Mouse (Mus musculus): ENCODE results near the gene Gm4553.
"Not testable (repeated sequence)": the region's sequence is repeated elsewhere in the genome, so short reads cannot be mapped to it uniquely, and the experiment has no call there.

The Gm4553 gene

DNA sequence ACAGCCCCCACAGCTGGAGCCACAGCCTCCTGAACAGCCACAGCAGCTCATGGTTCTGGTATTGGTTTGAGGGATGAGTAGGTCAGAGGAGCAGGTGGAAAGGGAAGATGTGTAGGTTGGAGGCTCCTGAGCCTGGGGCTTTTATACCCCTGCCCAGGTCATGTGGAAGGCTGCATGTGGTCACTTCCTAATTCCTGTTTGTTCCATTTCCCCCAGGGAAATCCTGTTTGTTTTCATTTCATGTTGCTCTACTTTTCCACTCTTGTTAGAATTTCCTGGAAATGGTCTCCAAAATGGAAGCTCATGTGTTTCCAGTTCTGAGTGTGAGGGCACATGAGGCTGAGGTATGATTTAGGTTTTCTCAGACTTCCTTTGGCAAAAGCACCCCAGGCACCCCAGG, at the start of gene Gm4553:
TSS of gene Gm4553 (minus strand) at position 101 of the 400 bp plus-strand sequence.
- DNase-seq (ENCODE audit: low spot score) = not testable (repeated sequence)

DNA sequence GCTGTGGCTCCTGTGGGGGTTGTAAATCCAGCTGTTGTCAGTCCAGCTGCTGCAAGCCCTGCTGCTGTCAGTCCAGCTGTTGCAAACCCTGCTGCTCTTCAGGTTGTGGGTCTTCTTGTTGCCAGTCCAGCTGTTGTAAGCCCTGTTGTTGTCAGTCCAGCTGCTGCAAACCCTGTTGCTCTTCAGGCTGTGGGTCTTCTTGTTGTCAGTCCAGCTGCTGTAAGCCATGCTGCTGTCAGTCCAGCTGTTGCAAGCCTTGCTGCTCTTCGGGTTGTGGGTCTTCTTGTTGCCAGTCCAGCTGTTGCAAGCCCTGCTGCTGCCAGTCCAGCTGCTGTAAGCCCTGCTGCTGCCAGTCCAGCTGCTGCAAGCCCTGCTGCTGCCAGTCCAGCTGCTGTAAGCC, 46.6 kb upstream of the Gm4553 start:
- not testable (repeated sequence) for DNase-seq (ENCODE audit: low spot score)

DNA sequence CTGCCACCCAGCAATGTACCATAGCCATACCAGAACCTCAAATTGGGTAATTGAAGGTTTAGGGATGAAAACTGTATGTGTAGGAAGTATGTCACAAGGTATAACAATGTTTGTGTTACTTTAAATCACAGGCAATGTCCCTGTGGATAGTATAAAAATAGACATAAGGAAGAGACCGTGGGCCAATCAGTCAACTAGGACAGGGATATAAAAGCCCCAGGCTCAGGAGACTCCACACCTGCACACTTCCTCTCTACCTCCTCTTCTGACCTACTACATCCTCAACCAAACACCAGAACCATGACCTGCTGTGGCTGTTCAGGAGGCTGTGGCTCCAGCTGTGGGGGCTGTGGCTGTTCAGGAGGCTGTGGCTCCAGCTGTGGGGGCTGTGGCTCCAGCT, 46.0 kb upstream of the Gm4553 start, which contains the start of gene Gm7579:
TSS of gene Gm7579 (plus strand) at position 301 of the 400 bp plus-strand sequence.
- no peak for DNase-seq (ENCODE audit: low spot score)

DNA sequence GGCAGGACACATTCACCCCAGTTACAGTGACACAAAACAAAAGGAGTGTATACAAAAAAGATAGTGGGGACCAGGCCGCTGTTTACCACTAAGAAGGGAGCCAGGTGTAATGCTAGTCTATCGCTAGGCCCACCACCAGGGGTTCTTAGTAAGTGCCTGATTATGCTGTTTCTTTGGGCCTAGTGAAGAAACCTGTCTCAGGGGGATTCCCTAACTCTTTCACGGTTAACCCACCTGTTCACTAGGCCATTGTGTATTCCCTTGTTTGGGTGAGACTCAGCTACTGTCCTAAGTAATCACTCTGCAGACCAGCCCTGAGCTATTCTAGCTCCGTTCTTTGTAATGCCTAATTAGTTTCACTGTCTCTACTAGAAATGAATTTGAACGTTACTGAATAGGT, 41.4 kb upstream of the Gm4553 start:
- not testable (repeated sequence) for DNase-seq (ENCODE audit: low spot score)

DNA sequence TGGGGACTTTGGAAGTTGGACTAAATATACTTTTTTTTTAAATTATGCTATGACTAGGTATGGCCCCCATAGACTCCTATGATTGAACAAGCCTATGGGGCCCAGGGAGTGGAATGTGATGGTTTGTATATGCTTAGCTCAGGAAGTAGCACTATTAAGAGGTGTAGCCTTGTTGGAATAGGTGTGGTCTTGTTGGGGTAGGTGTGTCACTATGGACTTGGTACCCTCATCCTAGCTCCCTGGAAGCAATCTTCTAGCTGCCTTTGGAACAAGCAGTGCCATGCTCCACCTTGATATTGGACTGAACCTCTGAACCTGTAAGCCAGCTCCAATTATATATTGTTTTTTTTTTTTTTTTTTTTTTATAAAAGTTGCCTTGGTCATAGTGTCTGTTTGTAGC, 39.9 kb upstream of the Gm4553 start:
- DNase-seq (ENCODE audit: low spot score) = no peak

DNA sequence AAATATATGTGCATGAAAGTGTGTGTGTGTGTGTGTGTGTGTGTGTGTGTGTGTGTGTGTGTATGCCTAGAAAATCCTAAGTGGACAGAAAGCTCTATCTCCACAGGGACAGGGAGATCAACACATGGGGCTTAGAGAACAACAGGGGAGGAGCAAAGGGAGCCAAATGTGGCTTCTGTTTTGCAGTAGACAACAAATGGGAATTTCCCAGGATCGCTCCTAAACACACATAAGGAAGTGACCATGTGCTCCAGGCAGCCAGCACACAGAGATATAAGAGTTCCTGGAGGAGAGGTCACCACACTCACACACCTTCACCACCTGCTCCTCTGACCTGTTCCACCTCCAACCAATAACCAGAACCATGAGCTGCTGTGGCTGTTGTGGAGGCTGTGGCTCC, 35.5 kb upstream of the Gm4553 start, which contains the start of gene Krtap5-3:
TSS of gene Krtap5-3 (plus strand) at position 301 of the 400 bp plus-strand sequence.
- no peak for DNase-seq (ENCODE audit: low spot score)

DNA sequence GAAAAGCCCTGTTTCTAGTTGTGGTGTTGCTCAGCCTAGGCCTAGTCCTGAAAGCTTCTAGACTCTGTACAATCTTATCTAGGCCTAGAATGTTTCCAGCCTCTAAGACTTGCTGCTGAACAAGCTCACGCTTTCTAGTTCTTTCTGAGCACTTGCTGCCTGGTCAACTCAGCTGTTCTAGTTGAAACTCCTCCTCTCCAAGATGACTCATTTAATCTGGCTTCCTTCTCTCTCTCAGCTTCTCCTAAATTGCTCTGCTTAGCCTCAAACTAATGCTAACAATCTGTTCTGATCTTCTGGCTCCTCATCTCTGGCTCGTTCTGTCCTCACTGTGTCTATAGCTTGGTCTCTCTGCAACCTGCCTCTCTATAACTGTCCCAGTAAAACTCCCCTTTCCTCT, 33.2 kb upstream of the Gm4553 start:
- DNase-seq (ENCODE audit: low spot score) = no peak

DNA sequence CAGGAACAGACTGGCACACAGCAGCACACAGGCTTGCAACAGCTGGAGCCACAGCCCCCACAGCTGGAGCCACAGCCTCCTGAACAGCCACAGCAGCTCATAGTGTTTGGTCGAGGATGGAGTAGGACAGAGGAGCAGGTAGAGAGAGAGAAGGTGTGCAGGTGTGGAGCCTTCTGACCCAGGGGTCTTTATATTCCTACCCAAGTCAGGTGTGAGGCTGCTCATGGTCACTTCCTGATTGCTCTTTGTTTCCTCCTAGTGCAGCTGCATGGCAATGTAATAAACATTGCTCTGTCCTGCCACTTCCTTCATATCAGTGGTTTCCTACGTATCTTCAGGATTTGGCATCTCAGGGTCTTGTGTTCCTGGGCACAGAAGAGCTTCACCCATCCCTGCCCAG, 24.8 kb upstream of the Gm4553 start, which contains the start of gene Gm10153:
TSS of gene Gm10153 (minus strand) at position 101 of the 400 bp plus-strand sequence.
- DNase-seq (ENCODE audit: low spot score) = no peak

DNA sequence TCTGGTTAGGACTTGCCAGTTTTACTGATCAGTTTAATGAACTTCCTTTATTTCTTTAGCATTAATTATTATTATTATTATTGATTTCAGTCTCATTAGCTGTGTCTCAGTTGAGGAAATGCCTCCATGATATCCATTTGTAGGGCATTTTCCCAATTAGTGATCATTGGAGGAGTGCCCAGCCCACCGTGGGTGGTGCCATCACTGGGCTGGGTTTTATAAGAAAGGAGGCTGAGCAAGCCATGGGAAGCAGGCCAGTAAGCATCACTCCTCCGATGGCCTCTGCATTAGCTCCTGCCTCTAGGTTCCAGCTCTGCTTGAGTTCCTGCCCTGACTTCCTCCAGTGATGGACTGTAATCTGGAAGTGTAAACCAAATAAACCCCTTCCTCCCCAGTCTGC, 22.6 kb upstream of the Gm4553 start:
- DNase-seq (ENCODE audit: low spot score) = no peak

DNA sequence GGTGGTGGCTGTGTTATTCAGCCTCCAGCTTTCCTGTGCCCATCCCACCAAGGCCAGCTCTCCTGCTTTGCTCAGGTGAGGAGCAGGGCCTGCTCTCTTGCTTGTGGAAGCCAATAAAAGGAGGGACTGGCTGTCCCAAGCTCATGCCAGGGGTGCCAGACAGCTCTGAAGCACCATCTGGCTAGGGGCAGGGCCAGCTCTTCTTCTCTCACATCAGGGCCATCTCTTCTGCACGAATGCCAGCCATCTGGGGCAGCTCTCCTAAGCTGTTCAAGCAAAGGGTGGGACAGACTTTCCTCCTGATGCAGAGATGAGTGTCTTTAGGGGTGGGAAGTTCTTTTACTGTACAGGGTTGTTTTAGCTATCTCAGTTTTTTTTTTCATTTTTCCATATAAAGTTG, 15.5 kb upstream of the Gm4553 start:
- no peak for DNase-seq (ENCODE audit: low spot score)

DNA sequence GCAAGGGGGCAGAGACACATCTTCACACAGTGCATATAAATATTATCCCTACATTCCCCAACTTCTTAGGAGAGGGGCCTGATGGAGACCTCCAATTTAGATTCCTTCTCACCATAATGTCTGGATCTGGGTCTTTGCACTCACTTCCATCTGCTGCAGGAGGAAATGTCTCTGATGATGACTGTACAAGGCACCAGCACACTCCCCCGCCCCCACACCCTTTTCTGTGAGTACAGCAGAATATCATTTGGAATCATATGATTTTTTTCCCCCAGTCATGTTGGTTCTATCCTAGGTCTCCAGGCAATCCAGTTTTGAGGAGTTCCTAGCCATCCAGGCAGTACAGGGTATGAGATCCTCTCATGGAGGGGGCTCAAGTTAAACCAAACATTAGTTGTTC, 13.1 kb upstream of the Gm4553 start:
- DNase-seq (ENCODE audit: low spot score) = no peak

DNA sequence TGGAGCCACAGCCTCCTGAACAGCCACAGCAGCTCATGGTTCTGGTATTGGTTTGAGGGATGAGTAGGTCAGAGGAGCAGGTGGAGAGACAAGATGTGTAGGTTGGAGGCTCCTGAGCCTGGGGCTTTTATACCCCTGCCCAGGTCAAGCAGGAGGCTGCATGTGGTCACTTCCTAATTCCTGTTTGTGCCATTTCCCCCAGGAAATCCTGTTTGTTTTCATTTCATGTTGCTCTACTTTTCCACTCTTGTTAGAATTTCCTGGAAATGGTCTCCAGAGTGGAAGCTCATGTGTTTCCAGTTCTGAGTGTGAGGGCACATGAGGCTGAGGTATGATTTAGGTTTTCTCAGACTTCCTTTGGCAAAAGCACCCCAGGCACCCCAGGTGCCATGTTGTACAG, 10.4 kb upstream of the Gm4553 start, which contains the start of gene Krtap5-2:
TSS of gene Krtap5-2 (minus strand) at position 101 of the 400 bp plus-strand sequence.
- not testable (repeated sequence) for DNase-seq (ENCODE audit: low spot score)

DNA sequence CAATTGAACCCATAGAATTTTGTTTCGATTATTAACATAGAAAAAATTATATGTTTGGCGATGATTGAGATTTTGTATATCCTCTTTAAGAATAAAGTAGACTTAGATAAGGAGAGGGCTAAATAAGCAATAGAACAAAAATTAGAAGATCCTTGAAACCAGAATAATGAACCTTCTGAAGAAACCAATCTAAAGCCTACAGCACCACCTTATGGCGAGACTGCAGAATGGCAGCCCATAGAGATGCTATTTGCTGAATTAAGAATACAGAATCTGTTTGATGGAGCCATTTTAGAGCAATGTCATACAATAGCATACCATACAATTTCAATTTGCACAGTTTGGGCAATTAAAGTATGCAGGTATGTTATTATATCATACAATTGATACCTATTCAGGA, 4.3 kb upstream of the Gm4553 start:
- DNase-seq (ENCODE audit: low spot score) = no peak

DNA sequence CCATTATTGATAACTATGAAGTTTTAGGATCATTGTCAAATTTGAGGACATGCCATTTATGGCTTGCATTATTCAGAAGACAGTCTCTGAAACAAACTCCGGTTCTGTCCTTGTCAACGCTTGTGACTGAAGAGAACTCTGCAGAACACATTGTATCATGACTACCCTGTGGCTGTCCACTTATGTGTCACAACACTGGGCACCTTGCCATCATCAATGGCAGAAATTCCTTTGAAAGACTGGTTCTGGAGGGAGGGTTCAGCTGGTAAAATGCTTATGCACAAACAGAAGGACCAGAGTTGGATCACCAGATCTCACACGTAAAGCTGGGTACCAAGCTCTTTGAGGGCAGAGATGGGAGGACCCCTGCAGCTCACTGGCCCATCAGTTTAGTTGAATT, 6.2 kb downstream of the Gm4553 start:
- no peak for DNase-seq (ENCODE audit: low spot score)

DNA sequence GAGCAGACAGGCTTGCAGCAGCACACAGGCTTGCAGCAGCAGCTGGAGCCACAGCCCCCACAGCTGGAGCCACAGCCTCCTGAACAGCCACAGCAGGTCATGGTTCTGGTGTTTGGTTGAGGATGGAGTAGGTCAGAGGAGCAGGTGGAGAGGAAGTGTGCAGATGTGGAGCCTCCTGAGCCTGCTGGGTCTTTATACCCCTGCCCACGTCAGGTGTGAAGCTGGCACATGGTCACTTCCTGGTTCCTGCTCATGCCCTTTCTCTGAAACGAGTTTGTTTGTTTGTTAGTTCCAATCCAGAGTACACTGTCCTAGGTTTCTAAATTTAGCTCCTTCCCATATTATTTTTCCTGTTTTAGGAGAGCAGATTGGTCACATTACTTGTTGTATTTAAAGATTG, 8.5 kb downstream of the Gm4553 start, which contains the start of gene Gm29735:
TSS of gene Gm29735 (minus strand) at position 101 of the 400 bp plus-strand sequence.
- not testable (repeated sequence) for DNase-seq (ENCODE audit: low spot score)

DNA sequence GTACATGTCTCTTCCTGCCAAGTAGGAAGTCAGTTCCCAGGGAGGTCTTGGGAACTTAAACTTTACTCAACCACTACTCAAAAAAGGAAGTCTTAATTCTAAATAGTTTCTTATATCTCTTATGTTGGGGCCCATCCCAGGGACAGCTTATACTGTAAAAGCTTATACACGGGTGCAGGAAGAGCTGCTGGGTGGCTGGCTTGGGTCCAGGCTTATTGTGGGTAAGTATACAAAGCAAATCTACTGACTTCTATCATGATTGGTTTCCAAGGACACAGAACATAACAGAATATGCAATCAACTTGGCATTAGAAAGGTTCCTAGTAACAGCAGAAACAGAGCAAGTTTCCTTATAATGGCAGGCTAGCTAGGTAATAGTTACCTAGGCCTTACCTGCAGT, 10.2 kb downstream of the Gm4553 start:
- DNase-seq (ENCODE audit: low spot score) = no peak

DNA sequence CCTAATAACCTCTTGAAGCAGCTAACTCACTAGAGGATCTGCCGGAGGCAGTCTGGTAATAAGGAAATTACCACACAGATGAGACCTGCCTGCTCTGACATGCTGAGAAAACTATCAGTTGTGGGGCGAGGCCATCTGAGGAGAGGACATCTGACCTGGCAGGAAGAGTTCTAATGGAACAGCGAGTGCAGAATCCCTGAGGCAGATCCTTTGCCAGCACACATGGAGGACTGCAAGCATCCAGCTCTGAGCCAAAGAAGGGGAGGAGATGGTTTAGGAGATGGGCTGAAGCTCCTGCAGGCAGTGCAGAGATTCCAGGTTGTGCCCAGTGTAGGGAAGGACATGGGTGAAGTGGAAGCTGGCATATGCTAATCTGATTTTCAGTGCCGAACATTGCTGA, 13.3 kb downstream of the Gm4553 start:
- DNase-seq (ENCODE audit: low spot score) = no peak

DNA sequence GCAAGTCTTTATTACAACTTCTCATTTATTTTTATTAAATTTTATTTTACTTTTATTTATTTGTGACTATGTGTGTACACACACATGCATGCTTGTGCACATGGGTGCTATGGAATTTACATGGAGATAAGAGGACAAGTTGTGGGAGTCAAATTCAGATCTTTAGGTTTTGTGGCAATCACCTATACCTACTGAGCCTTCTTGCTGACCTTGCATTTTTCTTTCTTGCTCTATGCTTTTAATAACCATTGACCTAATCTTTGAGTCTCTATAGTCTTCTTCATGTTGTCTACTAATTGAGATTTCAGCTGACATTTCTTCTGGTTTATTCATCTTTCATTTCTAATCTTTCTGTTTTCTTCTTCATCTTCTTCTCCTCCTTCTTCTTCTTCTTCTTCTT, 16.9 kb downstream of the Gm4553 start:
- no peak for DNase-seq (ENCODE audit: low spot score)

DNA sequence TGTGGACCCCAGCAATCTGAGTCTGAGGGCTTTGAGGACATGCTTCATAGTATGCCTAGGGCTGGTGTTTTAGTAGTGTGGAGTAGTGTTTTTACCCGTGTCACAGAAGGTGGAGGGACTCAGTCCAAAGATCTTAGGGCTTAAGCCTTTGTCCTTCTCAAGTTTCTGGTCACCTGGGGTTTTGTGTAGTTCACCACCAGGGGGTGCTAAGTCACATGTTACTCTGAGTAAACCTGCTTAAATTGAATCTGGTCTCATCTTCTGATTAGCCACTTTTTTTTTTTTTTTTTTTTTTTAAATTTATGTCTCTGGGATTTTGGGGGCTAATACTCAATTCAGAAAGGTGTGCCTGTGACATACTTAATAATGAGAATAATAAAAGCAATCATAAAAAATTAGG, 19.5 kb downstream of the Gm4553 start:
- peak; percentile 68 for DNase-seq (ENCODE audit: low spot score)

DNA sequence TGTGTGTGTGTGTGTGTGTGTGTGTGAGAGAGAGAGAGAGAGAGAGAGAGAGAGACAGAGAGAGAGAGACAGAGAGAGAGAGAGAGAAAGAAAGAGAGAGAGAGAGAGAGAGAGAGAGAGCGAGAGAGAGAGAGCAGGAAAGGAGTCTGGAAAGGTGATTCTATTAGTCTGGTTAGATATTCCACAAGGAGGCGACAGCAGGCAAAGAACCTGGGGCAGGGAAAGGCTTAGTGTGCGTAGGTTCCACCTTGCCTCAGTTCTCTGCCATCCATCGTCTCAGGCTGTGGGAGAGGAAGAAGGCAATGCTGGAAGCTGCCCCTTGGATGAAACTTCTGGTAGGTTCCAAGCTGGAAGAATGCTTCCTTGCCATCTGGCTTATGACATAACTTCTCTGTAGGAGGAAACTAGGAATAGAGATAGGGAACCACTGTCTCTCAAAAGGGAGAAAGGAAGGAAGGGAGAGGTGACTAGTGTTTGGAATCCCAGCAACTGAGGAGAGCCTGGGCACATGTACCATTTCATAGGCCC, 20.1 kb downstream of the Gm4553 start:
- DNase-seq (ENCODE audit: low spot score) = no peak

DNA sequence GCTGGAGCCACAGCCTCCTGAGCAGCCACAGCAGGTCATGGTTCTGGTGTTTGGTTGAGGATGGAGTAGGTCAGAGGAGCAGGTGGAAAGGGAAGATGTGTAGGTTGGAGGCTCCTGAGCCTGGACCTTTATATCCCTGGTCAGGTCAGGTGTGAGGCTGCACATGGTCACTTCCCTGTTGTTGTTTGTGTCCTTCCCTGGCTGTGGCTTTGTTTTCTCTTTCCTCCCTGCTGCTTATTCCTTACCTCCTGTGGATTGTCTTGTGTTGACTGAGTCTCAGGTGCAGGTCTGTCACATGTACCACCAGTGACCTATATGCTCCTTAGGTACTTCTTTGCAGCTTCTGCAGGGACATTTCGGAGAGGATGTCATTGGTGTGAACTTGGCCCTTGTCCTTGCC, 21.0 kb downstream of the Gm4553 start, which contains the start of gene Gm45337:
TSS of gene Gm45337 (minus strand) at position 101 of the 400 bp plus-strand sequence.
- DNase-seq (ENCODE audit: low spot score) = no peak

DNA sequence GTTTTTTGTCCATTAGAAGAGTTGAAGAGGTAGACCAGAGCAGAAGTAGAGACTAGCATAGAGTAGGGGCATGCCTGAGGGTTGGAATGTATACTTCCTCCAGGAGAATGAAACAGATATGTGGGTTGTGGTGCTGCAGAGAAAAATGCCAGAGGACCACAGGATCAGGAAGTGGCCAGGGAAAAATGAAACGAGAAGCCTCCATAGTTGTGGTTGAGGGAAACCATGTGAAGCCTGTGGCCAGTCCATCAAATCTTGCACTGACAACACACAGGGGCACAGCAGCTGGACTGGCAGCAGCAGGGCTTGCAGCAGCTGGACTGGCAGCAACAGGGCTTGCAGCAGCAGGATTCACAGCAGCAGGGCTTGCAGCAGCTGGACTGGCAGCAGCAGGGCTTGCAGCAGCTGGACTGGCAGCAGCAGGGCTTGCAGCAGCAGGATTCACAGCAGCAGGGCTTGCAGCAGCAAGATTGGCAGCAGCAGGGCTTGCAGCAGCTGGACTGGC, 22.0 kb downstream of the Gm4553 start:
- DNase-seq (ENCODE audit: low spot score) = not testable (repeated sequence)

DNA sequence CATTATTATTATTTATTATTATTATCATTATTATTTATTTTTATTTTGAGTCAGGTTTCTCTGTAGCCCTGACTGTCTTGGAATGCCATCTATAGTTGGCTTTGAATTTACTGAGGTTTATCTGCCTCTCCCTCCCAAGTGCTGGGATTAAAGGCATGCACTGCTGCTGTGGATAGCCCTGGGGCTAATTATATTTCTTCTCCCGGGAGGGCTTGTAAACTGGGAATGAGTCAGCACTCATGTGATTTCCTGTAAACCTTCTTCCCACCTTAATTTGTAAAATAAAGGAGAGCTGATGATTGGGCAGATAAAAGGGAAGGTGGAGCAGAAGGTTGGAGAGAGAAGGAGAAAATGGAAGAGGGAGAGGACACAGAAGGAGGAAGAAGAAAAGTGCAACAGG, 24.8 kb downstream of the Gm4553 start:
- DNase-seq (ENCODE audit: low spot score) = no peak

DNA sequence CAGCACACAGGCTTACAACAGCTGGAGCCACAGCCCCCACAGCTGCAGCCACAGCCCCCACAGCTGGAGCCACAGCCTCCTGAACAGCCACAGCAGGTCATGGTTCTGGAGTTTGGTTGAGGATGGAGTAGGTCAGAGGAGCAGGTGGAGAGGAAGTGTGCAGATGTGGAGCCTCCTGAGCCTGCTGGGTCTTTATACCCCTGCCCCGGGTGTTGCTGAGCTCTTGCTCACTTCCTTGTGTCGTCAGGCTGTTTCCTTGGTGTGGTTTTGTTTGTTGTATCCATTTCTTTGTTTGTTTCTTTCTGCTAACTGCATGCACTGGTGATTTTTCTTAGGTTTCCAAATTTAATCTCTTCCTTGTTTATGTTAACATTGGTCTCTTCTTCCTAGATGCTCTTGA, 29.6 kb downstream of the Gm4553 start, which contains the start of gene Gm39115:
TSS of gene Gm39115 (minus strand) at position 101 of the 400 bp plus-strand sequence.
- not testable (repeated sequence) for DNase-seq (ENCODE audit: low spot score)

Measured in testis, postnatal 10 days (tissue).